Mouse (Mus musculus) retina, adult 2 months (tissue): ENCODE data around the gene Yipf3.

Experiments used
- DNase-seq: peaks from one replicate; pipeline ENCODE4 v3.0.0-alpha.2; 2012; ENCODE audit warnings: low read depth, low spot score

Gene Yipf3

DNA sequence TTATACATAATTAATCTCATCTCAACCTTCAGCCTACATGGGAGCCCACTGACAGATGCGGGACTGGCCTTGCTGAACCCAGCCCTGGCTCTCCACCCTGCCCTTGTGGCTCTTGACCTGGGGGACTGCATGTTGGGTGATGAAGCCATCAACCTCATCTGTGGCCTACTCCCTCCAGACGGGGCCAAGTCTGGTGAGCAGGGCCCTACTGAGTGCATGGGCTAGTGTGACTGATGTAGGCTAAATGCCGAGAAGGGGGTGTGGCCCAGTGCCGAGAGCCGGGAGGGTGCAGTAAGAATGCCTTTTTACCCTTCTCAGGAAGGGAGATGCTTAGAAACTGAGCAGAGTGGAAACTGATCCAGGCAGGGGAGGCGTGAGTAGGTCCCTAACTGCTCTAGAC, 7.3 kb downstream of the Yipf3 start:
- no peak for DNase-seq

DNA sequence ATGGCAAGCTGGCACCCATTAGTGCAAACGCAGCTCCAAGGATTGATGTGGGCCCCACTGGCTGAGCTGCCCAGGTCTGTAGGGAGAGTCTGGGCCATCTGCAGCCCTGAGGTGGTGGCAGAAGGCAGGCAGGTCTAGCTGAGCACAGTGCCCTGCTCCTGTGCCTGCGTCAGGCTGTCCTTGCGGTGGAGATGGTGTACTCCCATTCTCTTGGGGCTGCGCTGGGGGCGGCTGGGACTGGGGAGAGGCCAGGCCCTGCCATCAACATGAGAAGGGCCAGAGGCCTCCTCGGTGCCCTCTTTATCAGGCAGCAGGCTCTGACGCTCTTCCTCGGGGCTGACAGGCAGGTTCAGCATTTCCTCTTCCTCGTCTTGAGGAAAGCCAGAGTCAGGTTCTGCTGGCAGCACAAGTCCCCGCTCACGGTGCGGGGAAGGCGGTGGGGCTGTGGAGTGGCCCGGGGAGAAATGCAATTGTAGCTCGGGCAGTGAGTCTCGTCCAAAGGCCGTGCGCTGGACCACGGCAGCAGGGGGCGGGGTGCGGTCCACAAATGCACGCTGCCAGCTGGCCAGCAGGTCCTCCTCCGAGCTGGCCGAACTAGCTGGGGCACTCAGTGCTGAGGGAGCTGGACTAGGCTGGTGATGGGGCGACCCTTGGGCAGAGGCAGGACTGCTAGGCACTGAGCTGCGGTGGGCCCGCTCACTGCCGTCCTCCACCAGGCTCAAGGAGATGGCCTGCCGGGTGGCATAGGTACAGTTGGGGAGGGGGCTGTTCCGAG, 10.6 kb downstream of the Yipf3 start:
- DNase-seq, result no peak

DNA sequence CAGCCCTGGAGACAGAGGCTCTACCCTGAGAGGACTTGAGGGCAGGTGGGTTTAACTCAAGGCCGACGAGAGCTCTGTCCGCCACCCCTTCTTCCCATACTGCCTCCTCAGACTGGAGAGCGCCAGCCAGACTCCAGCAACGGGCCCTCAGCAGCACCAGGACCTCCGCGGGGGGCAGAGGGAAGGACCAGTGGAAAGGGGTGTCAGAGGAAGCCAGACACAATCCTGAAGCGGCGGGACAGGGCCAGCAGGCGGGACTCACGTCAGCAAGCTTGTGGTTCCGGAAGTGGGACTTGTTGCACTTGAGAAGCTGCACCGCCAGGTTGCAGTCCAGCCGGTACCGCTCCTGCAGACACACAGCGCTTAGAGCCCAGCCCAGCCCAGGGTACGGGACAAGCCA, 11.8 kb downstream of the Yipf3 start:
- DNase-seq, result no peak

DNA sequence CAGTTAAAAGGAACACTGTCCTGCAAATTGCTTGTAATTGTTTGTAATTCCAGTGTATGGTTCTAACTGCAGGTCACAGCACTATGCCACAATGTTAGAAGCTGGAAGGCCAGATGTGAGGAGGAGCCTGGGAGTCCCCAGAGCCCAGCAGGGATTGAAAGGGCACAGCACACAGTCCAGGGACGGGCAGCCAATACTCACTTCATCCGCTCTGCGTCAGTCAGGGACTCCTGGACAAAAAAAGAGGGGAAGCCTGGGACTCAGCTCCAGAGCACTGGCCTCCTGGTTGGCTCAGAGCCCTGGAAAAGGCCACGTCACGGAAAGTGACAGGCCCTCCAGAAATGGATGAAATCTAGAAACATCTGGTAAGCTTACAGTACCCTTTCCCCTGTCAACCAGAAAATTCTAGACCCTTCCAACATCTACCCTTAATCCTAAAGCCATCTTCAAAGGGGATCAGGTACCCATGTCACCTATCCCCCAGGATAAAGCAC, 14.4 kb downstream of the Yipf3 start:
- no peak for DNase-seq

DNA sequence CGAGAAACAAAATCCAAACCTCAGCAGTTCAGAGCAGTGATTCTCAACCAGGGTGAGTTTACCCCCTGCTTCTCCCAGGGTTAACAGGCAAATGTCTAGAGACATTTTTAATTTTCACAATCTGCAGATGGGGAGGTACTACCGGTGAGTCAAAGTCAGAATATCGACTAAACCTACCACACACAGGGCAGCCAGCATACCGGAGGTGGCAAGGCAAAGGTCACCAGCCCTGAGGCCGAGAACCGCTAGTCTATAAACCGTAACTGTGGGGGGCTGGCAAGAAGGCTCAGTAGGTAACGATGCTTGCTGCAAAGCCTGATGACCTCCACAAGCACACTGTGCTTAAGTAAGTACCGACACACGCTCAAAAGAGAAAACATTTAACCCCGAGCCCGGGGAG, 17.6 kb downstream of the Yipf3 start:
- DNase-seq, result no peak

DNA sequence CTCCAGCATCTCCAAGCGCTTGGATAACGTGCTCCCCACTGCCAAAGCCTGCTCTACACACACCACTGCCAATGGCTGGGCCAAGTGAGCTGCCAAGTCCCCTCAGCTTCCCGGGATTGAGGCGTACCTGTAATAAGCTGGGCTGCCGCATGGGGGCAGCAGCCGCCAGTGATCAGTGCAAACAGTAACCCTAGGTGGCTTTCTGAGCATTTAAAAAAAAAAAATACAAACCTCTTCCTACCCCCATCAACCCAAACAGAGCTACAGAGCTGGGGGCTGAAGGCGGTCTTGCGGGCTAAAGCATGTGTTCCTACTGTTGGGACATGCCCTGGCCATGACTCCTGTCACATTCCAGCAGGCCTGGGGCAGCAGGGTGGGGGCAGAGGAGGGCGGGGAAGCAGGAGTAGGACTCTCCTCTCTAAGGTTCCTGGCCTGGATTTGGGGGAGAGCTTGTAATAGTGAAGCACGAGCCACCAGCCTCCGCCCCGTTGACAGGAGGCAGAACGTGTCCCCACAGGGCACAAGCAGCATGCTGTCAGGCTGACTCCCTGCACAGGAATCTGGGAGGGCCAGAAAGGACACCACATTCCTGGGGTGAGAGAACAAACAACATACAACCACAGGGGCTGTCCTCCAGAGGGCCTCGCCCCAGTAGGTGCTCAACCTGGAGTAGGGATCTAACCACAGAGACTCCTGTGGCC, 18.2 kb downstream of the Yipf3 start:
- peak; percentile 36 for DNase-seq

DNA sequence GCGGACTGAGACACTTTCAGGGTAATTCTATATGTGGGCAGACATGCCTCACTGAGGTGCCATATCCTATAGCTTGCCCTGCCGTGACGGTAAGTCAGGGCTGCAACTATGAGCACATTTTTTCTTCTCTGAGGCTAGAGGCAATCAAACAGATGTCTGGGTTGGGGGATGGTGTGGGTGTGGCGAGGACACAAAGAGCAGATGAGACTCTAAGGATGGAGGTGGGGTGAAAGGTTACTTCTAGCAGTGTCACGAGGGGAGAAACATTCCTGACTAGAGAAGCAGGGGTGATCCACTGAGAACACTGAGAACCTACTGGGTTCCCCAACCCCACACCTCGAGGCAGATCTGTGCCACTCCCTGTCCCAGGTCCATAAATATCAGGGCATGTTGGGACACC, 19.1 kb downstream of the Yipf3 start:
- no peak for DNase-seq

DNA sequence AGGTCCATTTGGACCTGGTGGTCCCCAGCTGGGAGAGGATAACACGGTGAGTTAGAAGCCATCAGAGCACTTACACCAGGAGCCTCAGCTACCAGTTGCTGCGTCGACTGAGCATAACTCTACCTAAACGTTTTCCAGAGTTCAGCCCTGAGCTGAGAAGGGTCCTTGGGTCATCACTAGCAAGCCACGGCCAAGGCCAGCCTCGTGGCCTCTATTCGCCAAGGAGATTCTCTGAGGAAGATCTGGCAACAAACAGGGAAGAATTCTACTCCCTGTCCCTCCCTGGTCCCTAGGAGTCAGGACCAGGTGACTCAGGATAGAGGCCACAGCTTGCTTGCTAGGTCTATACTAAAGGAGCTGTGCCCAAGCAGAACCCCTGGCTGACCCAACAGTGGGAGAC, 19.6 kb downstream of the Yipf3 start:
- no peak for DNase-seq

DNA sequence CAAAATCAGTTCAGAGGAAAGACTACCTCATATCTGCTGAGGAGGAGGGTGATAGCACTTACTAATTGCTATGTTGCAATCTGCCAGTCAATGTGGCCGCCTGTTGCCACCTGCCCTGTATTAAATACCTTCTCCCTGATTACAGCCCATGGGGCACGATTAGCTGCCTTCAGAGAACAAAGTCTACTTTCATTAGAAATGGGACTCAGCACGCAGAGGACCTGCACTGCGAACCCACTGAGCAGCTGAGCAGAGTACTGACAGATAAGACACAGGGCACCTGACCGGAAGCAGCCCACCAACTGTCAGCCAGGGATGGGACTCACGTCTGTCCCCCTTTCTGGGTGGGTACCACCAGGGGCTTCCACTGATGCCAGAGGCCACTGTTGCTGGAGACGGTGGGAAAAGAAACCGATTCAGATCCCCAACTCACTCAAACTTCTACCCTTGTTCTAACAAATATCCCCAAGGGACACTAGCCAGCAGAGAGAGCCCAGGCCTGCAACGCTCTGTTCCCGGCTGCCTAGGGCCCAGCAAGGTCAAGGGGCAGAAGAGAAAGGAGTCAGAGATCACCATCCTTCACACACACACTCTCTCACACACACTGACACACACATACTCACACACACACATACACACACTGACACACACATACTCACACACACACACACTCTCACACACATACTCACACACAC, 20.3 kb downstream of the Yipf3 start:
- no peak for DNase-seq

DNA sequence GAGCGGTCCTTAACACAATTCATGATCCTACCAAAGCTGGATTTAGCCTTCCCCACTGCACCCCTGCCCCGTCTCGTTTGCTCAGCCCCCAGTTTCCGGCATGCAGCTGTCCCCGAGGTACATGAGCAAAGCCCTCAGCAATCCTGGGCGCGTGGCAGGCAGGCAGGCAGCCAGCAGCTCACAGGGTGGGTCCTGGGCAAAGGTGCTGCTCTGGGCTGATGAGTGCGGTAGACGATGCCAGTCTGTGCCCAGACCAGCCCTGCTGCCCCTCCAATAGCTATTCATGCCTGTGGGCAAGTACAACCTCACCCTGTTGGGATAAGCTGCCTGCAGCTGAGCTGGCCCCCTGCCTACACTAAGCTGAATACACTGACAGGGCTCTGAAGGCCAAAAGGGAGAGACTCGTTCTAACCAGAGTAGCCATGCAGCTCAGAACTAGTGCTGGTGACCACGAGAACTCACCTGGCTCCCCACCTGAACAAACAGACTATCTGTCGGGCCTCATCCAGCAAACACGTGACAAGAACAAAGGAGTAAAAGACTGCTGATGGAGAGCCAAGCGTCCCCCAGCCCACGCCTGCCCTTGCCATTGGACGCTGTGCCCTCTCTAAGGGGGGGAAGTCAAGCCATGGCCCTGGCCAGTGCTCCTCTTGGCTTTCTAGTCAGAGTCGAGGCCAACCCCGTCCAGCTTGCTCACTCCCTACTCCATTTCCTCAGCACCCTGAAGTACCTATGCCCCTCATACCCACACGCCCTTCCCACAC, 22.1 kb downstream of the Yipf3 start:
- no peak for DNase-seq

DNA sequence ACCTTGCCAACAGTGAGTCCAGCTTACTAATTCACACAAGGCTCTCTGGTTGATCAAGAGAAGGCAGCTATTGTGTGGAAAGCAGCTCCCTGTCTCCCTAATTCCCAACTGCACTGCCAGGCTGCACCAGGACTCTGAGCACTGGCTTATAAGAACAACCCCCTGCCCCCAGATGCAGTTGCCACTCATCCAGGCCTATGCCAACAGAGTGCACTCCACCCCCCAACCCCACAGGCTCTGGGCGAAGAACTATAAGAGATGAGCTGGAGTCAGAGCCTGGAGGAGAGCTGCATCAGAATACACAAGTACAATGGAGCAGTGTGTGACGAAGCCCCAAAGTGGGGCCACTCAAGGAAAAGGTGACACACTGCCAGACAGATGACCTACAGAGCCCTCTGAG, 24.2 kb downstream of the Yipf3 start:
- no peak for DNase-seq

DNA sequence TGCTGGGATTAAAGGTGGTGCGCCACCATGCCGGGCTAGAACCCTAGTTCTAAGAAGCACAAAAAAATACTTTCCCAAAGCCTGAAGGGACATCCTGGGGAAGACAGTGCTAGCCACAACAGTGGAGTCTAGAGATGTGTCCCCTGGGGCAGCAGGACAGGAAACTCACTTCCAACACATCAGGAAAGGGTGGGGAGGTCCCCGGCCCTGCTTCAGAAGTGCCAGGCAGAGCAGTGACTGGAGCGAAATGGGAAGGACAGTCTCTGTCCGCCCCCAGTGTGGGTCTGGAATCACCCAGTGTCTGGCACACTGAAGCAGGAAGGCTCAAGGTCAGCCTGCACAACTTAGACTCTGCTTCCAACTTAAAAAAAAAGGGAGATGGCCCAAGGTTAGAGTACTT, 24.8 kb downstream of the Yipf3 start:
- DNase-seq, result no peak

DNA sequence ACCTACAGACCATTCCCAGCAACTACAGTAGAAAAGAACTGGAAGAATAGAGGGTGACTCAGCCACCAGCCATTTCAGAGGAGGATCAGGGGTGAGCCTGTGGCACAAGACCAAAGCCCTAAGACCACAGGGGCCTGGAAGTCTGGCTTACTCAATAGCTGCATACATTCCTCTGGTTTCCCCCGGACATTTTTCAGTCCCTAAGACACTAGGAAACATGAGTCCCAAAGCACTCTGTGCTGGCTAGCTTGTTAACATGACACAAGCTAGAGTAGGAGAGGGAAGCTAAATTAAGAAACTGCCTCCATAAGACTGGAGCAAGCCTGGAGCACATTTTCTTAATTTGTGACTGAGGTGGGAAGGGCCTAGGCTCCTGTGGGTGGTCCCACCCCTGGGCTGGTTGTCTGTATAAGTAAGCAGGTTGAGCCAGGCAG, 25.9 kb downstream of the Yipf3 start:
- DNase-seq, result no peak

DNA sequence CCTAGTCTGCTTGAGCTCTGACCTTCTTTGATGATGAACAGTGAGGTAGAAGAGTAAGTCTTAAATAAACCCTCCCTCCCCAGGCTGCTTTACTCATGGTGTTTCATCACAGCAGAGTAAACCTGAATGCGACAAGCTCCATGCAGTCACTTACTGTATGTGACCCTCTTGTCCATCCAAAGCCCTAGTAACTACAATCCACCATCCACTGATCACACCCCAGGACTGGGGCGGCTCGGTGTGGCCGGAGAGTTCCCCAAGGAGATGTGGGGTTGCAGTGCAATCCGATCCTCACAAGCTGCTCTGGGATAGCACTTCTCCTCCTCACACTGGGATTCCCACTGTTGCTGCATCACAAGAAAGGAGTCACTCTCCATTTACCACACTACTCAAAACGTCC, 26.6 kb downstream of the Yipf3 start:
- DNase-seq, result no peak

DNA sequence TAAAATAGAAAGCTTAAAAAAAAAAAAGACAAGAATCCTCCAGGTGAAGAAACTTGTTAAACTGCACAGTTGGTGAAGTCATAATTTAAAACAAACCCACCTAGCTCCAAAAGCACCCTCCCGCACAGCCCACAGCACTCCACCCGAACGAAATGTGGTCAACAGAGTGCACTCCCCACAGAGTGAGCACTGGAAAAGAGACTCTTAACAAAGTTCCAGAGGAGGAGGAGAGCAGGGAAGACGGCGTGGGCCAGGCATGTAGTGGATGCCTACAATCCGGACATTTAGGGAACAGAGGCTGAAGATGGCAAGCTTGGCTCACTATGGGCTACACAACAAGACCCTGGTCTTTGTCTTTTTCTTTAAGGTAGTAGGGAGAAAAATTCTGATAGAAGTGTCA, 27.2 kb downstream of the Yipf3 start:
- no peak for DNase-seq

DNA sequence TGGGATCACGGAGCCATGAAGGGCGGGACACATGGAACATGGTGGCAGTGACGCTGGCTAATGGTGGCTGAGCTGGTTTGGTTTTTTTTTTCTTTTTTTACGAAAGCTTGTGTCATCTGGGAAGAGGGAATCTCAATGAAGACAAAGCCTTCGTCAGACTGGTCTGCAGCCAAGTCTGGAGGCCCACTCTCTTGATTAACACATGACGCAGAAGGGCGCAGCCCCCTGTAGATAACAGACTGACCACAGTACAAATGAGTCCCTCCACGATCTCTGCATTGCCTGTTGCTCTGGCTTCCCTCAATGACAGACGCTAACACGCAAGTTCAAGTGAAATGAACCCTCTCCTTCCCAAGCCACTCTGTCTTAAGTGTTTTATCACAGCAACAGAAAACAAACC, 27.6 kb downstream of the Yipf3 start:
- no peak for DNase-seq

DNA sequence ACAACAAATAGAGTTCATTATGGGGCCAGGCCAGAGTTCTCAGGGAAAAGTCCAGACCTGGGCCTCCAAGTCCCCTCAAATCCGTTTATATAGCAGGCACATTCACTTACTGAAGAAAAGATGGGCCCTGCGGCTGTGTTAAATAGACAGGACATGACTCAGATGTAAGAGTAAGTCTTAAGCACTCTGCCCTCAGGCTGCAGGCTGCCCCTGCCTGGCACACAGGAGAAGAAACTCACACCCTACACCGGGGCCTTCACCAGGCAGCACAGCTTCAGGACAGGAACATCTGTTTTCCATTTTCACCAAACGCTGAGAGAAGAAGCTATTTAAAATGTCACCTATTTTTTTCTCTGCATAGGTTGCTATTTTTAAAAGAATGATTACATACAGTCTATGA, 29.7 kb downstream of the Yipf3 start:
- DNase-seq, result no peak

DNA sequence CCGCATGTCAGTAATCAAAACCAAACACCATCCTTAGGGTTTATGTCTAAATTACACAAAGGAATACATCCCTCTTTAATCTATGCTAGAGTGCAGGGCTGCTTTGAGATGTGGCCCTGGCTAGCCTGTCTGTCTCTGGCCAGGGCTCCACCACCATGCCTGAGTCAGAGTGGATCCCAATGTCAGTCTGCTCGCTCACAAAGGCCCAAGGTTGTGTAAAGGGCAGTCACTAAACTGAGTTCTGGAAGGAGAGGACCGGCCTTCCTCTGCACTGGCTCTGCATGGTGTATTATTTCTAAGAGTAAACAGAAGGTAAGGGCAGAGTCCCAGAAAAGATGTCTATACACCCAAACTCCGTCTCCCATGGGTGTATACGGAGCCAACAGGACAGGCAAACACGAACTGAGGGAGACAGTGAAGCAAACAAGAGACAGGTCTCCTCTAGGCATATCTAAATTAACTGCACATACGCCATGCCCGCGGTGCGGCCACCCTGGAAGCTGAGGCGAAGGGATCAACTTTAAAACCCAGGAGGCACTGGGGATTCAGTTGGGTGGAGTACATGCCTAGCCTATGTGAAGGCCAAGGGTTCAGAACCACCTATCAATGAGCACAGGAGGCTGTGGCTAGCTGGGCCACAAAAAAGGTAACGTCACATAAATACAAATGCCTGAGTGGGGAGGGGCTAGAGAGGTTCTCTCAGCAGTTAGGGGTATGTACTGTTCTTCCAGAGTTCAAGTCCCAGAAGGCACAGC, 30.3 kb downstream of the Yipf3 start:
- DNase-seq, result no peak

DNA sequence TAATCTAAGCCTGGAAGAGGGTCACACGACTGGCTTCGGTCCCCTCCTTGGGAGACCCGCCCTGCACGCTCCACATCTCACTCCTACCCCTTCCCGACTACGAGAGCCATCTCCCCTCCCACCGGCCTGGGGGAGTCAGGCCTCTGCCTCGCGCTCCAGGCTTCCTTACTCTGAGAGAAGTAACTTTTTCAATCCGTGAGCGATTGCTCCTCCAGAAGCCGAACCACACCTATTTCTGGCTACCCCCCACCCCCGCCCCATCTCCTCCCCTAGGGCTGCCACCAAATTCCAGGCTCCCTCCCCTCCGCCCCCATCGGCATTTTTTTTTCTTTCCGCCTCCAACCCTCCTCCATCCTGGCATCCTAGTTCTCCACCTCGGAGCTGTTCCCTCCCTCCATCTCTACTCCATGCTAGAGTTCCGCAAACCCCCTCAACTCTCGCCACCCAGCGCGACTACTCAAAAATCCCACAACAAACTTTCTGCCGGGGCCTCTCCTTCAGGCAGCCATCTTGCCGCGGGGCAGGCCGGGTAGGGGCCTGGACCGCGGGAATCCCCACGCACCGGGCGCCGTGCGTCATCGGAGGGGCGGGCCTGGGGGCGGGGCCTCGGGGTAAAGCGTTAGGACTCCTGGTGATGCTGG, 34.7 kb downstream of the Yipf3 start, which contains the start of gene Tjap1:
TSS of gene Tjap1 (minus strand) at position 544 of the 641 bp plus-strand sequence.
- peak; percentile 67 for DNase-seq

DNA sequence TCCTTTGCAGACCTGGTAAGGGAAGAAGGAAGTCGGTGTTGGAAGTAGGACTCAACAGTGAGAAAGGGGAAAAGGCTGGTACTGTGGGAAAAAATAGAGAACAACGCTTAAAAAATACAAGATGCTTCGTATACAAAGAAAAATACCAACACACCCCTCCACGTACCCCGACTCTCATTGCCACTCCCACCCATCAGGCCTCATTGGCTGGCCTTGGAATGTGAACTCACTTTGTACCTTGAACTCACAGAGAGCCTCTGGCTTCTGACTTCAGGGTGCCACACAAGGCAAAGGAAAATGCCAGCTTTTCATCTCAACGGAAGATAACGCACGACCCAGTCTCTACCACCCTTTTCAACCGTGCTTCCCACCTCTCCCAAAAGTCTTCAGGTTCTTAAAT, 35.3 kb downstream of the Yipf3 start:
- no peak for DNase-seq

DNA sequence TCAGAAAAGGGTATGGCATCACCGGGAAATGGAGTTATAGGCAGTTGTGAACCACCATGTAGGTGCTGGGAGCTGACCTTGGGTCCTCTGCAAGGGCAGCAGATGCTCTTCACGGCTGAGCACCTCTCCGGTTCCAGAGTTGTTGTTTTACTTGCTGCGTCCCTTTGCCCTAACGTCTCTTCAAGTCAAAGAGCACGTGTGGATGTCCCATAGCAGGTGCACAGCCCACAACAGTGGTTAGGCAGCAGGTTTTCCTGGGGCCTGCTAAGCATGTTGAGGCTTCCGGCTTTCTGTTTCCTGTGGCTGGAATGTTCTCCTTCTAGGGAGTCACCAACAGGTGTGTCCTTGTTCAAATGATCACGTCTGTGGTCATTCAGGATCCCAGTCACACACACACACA, 36.0 kb downstream of the Yipf3 start:
- no peak for DNase-seq
